Mouse (Mus musculus) Muller cell, postnatal 12 days (primary cell): ENCODE measurements around the gene Fam43b.
A peak's percentile ranks its signal among the peaks of the same experiment; 100 is the strongest.
"Not testable (repeated sequence)": the region's sequence is repeated elsewhere in the genome, so short reads cannot be mapped to it uniquely, and the experiment has no call there.

Experiments
- DNase-seq: peaks from one replicate; pipeline ENCODE4 v3.0.0-alpha.2; 2015; ENCODE audit errors: inconsistent ontology term

Fam43b gene

GRCm38 (mm10) chr4:138395971-138396645, at the start of gene Fam43b:
Fam43b (minus strand) TSS chr4:138396528.
- peak; percentile 61 for DNase-seq

GRCm38 (mm10) chr4:138444941-138445340, 48.6 kb upstream of the Fam43b start:
- DNase-seq: no peak

GRCm38 (mm10) chr4:138440062-138440461, 43.7 kb upstream of the Fam43b start:
- no peak for DNase-seq

- peak; percentile 94 for DNase-seq
Observed at GRCm38 (mm10) chr4:138434347-138435316, 38.3 kb upstream of the Fam43b start, which contains the start of gene Mul1. Mul1 (plus strand) TSS chr4:138434671.

GRCm38 (mm10) chr4:138431340-138431739, 35.0 kb upstream of the Fam43b start:
- DNase-seq: no peak

GRCm38 (mm10) chr4:138429778-138430177, 33.5 kb upstream of the Fam43b start:
- peak; percentile 32 for DNase-seq

- DNase-seq: peak; percentile 75
Observed at GRCm38 (mm10) chr4:138426778-138427705, 30.7 kb upstream of the Fam43b start.

- not testable (repeated sequence) for DNase-seq
Observed at GRCm38 (mm10) chr4:138425604-138426003, 29.3 kb upstream of the Fam43b start.

- no peak for DNase-seq
Observed at GRCm38 (mm10) chr4:138425028-138425427, 28.7 kb upstream of the Fam43b start.

- no peak for DNase-seq
Observed at GRCm38 (mm10) chr4:138418340-138418957, 22.1 kb upstream of the Fam43b start.

- no peak for DNase-seq
Observed at GRCm38 (mm10) chr4:138417882-138418281, 21.6 kb upstream of the Fam43b start.

- DNase-seq: no peak
Observed at GRCm38 (mm10) chr4:138416414-138416813, 20.1 kb upstream of the Fam43b start.

- DNase-seq: no peak
Observed at GRCm38 (mm10) chr4:138415991-138416390, 19.7 kb upstream of the Fam43b start.

- no peak for DNase-seq
Observed at GRCm38 (mm10) chr4:138414725-138415124, 18.4 kb upstream of the Fam43b start.

GRCm38 (mm10) chr4:138411504-138412121, 15.3 kb upstream of the Fam43b start:
- DNase-seq: no peak

GRCm38 (mm10) chr4:138411011-138411410, 14.7 kb upstream of the Fam43b start:
- DNase-seq: no peak

- DNase-seq: no peak
Observed at GRCm38 (mm10) chr4:138407479-138408194, 11.3 kb upstream of the Fam43b start.

GRCm38 (mm10) chr4:138404806-138405205, 8.5 kb upstream of the Fam43b start:
- no peak for DNase-seq

- DNase-seq: no peak
Observed at GRCm38 (mm10) chr4:138396711-138397110, 383 bp upstream of the Fam43b start.
